Mouse (Mus musculus): ENCODE measurements around the gene Rita1.

The Rita1 gene

DNA sequence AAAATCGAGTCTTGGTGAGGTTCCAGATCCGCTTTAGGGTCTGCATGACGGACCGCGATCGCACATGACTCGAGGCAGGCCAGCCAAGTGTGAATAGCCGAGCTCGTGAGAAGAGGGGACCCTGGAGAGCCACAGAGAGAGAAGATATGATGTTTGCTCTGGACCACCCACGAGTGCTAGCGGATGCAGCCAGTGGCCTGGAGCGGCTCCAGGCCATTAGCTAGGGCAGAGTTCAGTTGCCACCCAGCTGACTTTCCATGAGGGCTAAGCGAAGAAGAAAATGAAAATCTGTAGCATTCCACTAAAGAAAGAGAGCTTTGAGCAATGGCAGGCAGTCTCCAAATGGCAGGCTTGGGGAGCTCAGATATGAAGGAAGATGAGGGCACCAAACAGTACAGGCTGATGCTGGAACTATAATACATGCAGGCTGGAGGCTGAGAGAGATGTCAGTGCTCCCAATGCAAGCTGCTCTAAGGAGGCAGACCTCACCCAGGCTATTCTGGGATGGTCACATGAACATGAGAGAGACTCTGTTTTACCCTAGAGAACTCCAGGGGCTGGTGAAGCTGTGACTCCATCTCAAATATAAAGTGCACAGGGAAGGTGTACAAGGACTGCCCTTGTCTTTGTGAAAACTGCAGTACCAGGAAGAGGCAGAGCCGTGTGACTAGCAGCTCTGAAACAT lies 41.2 kb downstream of the Rita1 start:
- DNase-seq (ENCODE audit: low read depth, low spot score) = no peak

DNA sequence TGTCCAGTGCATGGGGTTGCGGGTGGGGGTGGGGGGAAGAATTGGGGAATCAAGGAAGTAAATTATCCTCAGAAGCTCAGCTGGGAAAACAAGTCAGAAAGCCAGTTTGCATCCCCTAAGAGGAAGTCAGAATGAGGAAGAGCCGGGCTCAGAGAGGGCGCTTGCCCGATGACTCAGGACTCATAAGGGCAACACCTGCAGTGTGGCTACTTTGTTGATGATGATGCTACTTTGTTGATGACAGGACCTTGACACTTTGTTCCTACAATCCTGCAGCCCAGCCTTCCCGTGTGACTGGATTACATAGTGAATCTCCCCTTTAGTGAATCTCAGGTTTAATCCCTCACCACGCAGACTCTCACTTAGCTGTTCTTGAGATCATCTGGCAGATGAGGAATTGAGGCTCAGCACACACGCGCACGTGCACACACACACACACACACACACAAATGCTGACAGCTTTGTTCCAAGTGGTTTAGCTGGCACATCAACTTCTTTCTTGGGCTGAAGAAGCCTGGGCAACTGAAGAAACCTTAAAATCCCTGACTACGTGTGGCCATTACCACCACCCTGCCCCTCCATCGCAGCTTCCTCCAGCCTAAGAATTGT lies 42.0 kb downstream of the Rita1 start:
- no peak for DNase-seq (ENCODE audit: low read depth, low spot score)

- DNase-seq (ENCODE audit: low read depth, low spot score) = no peak
These were observed 42.6 kb downstream of the Rita1 start for GRCm38 (mm10) chr5:120569791-120570190.

DNA sequence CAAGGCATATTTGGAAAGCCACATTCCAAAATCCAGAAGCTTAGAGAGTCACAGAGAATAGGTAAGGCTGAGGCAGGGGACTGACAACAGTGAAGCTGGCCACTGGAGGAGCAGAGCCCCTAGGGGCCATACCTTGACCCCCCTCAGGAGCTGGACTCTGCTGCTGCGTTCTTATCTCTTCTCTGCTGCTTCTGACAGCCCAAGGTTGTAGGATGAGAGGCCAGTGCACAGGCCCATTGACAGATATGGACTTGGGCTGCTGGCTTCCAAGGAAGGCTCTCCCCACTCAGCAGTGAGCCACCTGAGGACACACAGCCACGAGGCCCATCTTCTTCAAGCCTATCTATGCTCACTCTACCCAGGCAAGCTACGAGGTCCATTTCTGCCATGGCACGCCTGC lies 43.4 kb downstream of the Rita1 start:
- no peak for DNase-seq (ENCODE audit: low read depth, low spot score)

DNA sequence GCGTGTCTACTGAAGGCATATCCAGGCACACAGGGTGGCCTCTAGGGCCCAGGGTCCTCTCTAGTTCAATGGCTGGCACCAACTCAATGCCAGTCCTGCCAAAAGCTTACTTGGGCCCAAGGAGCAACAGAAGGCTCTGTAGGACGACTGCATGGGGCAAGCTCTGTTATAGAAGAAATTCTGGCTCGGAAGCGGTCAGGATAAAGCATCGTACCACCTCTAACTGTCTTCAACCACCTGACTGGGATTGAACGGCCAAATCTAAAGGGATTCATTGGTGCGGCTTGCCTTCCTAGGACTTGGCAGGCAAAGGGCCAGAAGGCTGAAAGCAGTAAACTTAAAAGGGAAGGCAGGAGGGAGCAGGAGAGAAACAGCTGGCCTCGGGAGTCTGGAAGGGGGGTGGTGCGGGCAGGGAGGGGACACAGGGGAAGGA lies 44.0 kb downstream of the Rita1 start:
- DNase-seq (ENCODE audit: low read depth, low spot score) = no peak

DNA sequence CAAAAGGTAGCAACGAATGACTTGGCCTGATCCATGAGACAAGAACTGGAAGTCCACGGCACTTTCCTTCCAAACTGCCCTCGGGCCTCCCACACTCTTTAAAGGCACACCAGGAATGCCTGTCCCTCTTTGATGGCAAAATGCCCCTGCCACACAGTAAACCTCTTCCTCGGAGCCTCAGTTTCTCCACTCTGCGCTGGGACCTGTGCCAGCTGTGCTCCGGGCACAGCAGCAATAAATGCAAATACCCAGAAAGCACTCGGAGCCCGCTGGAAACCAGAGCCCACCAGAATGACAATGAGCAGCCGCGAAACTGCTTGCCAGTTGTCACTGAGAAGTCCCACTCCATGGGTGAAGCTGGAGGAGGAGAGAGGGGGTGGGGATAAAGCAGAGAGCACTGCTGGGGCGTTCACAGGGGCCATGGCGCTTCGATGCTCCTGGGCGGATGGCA lies 44.6 kb downstream of the Rita1 start:
- DNase-seq (ENCODE audit: low read depth, low spot score) = no peak

DNA sequence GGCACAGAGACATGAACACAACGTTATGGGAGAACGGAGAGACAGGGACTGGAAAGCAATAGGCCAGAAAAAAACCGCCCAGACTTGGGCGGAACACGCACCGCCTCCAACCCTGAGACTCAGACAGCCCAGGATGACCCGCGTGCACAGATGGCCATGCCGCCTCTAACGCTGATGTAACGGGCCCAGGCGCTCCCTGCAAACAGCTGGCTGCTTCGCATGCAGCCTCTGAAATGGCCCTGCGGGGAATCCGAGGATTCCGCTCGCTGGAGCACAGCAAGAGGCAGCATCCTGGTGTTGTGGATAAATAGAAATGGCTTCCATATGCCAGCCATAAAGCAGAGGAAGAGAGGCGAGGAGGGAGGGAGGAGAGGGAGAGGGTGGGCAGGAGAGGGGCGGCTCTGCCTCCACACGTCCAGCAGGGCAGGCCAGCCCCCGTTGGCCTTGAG lies 45.1 kb downstream of the Rita1 start:
- DNase-seq (ENCODE audit: low read depth, low spot score) = no peak

- no peak for DNase-seq (ENCODE audit: low read depth, low spot score)
These were observed 45.6 kb downstream of the Rita1 start for GRCm38 (mm10) chr5:120566681-120567252.

DNA sequence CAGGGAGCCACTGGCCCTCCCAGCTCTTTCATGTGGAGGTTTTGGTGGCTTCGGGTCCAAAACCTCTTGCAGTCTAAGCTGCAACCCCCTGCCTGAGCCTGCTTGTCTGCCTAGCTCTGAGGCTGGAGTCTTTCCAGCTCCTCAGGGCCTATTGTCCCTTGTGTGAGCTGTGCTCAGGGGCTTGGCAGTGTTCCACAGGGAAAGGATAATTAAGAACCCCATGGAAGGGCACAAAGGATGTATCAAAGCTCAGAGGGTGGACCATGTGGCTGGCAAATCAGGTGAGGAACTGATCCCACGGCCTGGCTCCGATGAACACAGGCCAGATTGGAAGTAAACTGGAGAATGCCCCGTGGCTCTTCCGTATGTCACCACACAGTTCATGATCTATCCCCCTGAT lies 46.3 kb downstream of the Rita1 start:
- DNase-seq (ENCODE audit: low read depth, low spot score) = no peak

DNA sequence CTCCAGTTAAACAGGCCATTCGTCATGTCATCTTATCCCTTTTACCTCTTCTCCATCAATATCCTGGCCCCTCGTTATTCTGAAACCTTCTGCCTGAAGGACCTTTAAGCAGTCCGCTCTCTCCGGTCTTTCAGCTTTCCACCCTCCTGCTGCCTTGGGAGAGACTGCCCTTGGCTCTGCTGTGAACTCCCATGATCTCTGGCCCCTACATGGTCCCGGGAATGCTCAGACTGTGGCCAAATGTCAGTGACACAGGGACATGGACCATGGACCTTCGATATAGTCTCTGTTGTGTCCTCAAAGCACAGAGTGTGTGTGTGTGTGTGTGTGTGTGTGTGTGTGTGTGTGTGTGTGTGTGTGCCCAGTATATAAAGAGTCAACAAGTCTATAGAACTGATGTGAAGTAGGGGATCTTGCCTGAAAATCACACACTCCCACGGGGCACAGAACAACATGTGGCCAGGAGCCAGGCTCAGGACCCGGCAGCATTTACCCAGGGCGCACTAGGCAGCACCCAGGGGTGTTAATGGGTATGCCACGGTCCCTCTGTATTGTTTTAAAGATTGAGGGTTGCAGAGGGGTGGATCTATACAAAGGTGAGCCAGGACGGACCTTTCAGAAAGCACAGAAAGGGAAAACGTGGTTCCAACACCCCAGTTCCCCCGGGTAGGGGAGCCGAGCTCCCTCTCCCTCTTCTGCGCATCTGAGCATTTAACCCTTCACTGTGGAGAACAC lies 47.1 kb downstream of the Rita1 start:
- DNase-seq (ENCODE audit: low read depth, low spot score) = no peak

GRCm38 (mm10) chr5:120563914-120564311 lies 48.5 kb downstream of the Rita1 start:
- no peak for DNase-seq (ENCODE audit: low read depth, low spot score)

DNA sequence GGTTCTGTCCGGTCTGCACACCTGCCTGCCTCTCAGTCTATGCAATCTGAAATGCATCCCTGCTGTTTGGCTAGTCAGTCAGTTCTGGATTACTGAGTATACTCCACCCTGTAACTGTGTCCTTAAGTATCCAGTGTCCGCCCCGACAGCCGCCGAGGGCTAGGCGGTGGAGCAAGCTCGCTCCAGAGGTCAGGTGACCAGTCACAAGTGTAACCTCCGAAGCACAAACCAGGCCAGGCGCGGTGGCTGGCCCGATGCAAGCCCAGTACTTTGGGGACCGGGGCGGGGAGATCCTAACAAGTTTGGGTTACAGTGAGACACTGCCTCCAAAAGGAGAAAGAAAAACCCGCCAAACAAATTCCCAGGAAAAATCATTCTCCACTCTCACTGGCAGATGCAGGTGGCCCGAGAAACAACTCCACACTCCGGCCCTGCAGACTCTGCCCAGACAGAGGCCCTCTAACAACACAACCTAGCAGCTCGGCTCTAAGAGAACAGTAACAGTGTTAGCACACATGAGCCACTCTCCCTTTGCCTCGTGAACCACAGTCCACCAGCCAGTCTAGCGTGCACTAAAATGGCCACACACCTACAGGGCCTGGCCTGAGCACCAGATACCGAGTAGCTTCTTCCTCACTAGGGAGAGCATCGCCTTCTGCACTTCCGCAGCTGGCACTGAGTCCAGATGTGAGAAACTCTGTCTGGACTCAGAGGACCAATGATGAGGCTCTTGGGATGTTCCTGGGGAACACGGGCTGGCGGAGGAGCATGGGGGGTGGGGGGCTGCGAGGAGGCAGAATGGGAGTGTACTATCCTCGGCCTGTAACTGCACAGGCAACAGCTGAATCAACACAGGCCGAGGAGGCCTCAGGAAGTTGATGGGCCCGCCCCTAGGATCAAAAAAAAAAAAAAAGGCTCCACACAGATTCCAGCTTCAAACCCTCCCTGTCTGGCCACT lies 49.2 kb downstream of the Rita1 start:
- no peak for DNase-seq (ENCODE audit: low read depth, low spot score)

DNA sequence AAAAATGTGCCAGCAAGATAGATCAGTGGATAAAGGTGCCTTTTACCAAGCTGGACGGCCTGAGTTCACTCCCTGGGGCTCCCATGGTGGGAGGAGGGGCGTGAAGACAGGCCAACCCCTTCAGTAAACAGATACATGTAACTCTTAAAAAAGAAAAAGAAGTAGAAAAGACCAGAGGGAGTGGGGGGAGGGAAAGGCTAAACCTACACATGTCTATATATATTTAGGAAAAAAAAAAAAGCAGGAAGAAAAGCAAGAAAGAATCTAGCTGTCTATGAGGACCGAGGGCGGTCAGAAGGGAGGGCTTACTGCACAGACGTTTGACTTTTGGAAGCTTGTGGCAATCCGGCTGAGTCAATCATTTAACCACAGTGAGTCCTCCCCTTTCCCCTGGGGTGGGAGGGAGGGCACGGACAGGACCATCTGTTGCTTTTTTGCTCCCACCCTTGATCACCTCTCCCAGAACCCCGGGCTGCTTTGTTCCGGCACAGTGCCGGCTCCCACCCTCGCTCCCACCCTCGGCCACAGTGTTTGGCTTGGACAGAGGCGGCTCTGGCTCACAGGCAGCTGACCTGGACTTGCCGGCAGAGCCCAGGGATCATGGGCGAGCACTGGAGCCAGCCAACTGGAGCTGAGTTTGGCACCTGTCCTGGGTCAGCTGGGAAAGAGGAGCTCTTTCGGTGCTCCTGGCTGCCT lies 51.6 kb downstream of the Rita1 start:
- no peak for DNase-seq (ENCODE audit: low read depth, low spot score)

- no peak for DNase-seq (ENCODE audit: low read depth, low spot score)
These were observed 52.2 kb downstream of the Rita1 start for GRCm38 (mm10) chr5:120560129-120560615.

DNA sequence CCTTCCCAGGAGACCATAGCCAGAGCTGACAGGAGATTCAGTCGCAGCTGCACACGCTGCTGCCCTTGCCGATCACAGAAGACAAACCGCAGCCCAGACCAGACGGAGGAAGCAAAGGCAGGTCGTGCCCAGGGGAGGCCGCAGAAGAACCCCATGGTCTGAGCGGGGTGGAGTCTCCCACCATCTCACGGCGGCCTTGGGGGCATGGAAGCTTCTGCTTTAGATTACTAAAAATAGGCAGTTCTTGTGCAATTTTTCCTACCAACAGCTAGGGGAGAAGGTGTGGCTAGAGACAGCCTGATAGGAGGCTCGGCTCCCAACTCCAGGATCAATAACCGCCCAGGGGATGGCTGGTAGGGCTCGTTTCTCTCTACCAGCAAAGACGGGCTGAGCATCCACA lies 53.6 kb downstream of the Rita1 start:
- DNase-seq (ENCODE audit: low read depth, low spot score) = no peak

DNA sequence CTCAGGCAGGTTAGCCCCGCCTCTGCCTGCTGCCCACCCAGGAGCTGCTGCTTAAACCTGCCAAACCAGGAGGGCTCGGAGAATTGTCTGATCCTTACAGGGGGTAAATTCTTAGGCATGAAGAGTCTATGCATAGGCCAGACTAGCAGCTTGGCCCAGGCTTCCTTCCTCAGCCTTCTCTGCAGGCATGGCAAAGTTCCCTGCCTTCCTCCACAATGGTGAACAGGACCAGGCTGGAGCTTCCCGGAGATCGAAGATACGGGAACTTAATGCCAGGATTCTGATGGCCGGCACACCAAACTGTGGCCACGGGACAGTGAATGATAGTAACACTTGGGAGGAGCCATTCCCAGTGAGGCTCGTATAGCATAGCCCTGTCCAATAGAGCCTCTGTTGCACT lies 54.3 kb downstream of the Rita1 start:
- no peak for DNase-seq (ENCODE audit: low read depth, low spot score)

- DNase-seq (ENCODE audit: low read depth, low spot score) = no peak
These were observed 56.5 kb downstream of the Rita1 start for GRCm38 (mm10) chr5:120555871-120556270.

DNA sequence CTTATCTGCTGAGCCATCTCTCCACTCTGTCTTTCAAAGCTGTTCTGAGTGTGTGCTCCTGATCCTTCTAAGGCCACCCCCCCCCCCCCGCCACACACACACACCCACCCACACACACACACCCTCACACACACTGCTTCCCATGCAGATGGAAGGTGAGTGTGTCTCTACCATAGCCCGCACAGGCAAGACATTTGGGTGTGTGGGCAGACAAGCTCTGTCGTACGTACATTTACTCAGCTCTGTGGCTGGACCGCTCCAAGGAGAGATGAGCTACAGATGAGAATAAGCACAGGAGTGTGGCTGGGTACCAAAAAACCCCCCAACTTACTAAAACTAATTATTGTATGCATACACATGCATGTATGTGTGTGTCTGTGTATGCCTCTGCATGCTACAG lies 61.7 kb downstream of the Rita1 start:
- DNase-seq (ENCODE audit: low read depth, low spot score) = no peak

- DNase-seq (ENCODE audit: low read depth, low spot score) = no peak
These were observed 62.3 kb downstream of the Rita1 start for GRCm38 (mm10) chr5:120550137-120550536.

DNA sequence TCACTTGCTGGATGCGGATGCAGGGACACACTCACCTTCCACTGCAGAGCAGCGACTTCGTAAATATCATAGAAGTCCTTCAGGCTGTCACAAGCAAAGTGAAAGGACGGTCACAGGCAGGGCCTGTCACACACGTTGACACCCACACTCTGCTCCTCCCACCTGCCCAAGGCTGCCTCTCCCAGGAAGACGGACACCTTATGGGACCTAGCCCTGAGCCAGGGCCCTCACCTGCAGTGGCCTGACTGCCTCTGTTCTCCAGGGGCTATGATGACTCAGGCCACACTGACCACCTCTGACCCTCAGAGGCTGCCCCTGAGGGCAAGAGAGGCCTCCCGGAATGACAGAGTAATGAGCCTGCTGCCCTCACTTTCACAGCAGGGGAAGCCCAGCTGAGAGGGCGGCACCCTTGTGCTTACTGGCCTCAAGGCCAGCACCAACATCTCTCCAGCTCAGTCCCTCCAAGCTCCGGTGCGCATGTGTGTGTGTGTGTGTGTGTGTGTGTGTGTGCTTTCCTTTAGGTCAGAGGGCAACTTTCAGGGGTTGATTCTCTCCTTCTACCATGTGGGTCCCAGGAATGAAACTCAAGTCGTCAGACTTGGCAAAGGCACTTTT lies 64.0 kb downstream of the Rita1 start:
- no peak for DNase-seq (ENCODE audit: low read depth, low spot score)

Measured in CD4-positive helper T cell, adult 2 months (primary cell).